Mouse (Mus musculus) midbrain, embryonic 10.5 days (tissue): Measurements from ENCODE around the gene Gm10803. TPM values are rescaled to one million over a fixed set of nuclear protein-coding genes. Genes with fewer than 3 reads are reported as not detected.

ENCODE experiments used
- DNase-seq: peaks from one replicate; pipeline ENCODE4 v3.0.0-alpha.2; 2017; ENCODE audit warnings: low spot score
- H3K27ac ChIP-seq: fragments of 300-500 bp; sonication (generic); replicated peaks from 2 replicates; pipeline ENCODE4 v1.5.1; 2016; ENCODE audit warnings: mild to moderate bottlenecking
- H3K27me3 ChIP-seq: fragments of 300-500 bp; sonication (generic); 2 replicates; pipeline ENCODE4 v1.6.1; 2016; ENCODE audit warnings: low read depth, mild to moderate bottlenecking; ENCODE audit not compliant: poor library complexity, severe bottlenecking
- H3K36me3 ChIP-seq: fragments of 300-500 bp; sonication (generic); 2 replicates; pipeline ENCODE4 v1.6.1; 2016; ENCODE audit warnings: mild to moderate bottlenecking, moderate library complexity
- H3K4me1 ChIP-seq: fragments of 300-500 bp; sonication (generic); 2 replicates; pipeline ENCODE4 v1.6.1; 2016
- H3K4me3 ChIP-seq: fragments of 300-500 bp; sonication (generic); 2 replicates; pipeline ENCODE4 v1.5.1; 2016; ENCODE audit warnings: mild to moderate bottlenecking, moderate library complexity
- H3K9me3 ChIP-seq: fragments of 300-500 bp; sonication (generic); replicated peaks from 2 replicates; pipeline ENCODE4 v1.6.1; 2016; ENCODE audit warnings: mild to moderate bottlenecking
- WGBS: fragments of 180-500 bp; shearing (Covaris S2); methylation state at CpG from one replicate; pipeline ENCODE4 v1.1.7; 2016; 5-methylcytosine and 5-hydroxymethylcytosine counted together
- polyA plus RNA-seq: library from polyadenylated mRNA; unstranded; fragments of >200 nt; fragmentation: Nextera tagmentation; extraction: Ambion mirVana; gene quantifications from 2 replicates; pipeline ENCODE4 v1.2.1, GENCODE M21; 2016

The Gm10803 gene
- polyA plus RNA-seq, 1 experiment from 2014 or later, result not detected

DNA sequence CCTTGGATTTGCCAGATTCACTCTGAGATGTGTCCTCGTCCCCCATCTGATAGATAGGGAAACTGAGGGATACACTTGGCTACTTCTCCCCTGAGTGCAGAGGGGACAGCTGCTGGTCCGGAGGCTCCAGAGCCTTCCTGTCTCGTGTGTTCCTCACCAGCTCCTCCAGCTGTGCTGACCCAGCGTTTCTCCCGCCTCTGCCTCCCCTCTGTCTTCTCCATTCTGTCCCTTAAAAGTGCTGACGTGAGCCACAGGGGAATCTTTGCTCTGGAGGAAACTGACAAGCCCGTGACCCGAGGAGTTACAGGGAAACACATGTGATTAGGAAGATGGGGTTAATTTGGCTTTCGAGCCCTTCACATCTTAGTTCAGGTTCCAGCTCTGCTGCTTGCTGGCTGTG, 39.4 kb downstream of the Gm10803 start:
- H3K27me3 ChIP-seq, result peaks cover 65% of the 10 kb centered on the region
- no peak for DNase-seq
- H3K36me3 ChIP-seq, result no peaks in the 10 kb centered on the region
- H3K4me3 ChIP-seq, result no peak overlapping the region
- 59% methylated on average over 9 of the region's 9 CpGs for WGBS
- H3K27ac ChIP-seq, result no peak overlapping the region
- peaks cover 12% of the 10 kb centered on the region for H3K4me1 ChIP-seq
- no peaks in the 10 kb centered on the region for H3K9me3 ChIP-seq

DNA sequence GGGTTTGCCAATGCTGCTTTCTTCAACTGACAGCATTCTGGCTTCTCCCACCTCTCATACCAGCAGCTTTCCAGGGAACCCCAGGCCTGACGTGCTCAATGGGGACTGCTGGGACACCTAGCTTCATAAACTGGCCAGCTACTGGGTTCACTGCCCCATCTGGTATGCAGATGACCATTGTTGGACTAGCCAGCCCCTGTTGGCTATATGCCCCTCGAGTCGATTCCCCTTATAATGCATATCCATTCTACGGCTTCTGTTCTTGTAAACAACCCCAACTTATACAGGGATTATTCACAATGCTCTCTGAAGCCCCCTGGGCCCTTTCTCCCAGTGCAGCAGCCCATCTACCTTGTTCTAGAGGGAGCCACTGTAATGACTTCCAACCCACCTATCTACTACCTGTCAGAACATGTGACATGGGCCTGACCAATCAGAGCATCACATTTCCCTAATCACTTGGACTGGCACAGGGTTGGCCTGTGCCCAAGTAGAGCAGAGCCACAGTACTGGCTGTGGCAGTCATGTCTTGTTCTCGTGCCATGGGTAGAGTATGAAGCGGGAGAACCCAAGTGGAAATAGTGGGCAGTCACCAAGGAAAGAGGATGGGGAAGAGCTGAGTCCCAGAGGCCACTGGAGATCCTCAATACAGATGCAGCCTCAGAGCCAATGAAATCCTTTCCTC, 44.4 kb downstream of the Gm10803 start:
- WGBS, result 87% methylated on average over 6 of the region's 6 CpGs
- no peak overlapping the region for H3K27ac ChIP-seq
- peaks cover 18% of the 10 kb centered on the region for H3K27me3 ChIP-seq
- no peaks in the 10 kb centered on the region for H3K9me3 ChIP-seq
- no peak overlapping the region for H3K4me3 ChIP-seq
- no peaks in the 10 kb centered on the region for H3K36me3 ChIP-seq
- H3K4me1 ChIP-seq, result peaks cover 1% of the 10 kb centered on the region
- no peak for DNase-seq

DNA sequence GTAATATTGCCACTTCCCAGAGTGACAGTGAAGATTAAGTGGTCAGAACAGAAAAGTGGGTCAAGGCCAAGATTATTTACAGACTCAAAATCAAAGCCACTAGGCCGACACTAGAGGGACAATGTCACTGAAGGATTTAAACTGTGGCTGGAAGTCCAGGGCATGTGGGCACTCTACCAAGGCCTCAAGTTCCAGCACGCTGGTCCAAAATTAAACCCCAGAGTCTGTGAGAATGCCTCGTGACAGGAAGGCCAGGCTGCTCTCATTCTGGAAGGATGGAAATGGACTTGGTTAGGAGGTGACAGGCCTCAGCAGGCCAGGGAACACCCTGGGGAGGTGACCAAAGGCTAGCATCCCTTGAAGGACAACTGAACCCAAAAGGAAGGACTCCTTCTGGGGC, 48.4 kb downstream of the Gm10803 start:
- WGBS, result 85% methylated on average over 3 of the region's 3 CpGs
- no peak for DNase-seq

DNA sequence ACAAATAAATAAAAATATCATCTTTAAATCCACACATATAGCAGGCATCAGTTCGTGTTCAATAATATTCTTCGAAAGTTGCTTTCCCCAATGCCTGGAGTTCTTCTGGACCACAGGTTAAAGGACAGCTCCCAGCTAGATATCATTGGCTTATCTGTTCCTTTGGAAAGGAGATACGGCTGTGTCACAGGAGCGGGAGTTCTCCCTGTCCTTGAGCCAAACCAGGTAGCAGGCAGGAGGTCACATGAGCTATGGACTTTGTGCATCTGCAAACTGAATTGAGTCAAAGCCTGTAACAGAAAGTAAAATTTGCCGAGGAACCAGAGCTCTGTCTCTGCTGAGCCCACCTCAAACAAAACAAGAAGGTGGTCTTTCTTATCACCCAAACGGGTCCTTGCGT, 52.7 kb downstream of the Gm10803 start:
- Histone ChIP-seq H3K27me3 (peaks cover 34% of the 10 kb centered on the region), H3K9me3 (no peaks in the 10 kb centered on the region), H3K36me3 (no peaks in the 10 kb centered on the region), H3K4me1 (peaks cover 34% of the 10 kb centered on the region), H3K27ac (no peak overlapping the region), H3K4me3 (no peak overlapping the region)
- no peak for DNase-seq
- WGBS, result 87% methylated on average over 7 of the region's 7 CpGs

More for the DNA sequence above, 48.4 kb downstream of the Gm10803 start:
- peaks cover 3% of the 10 kb centered on the region; the same call in 1 of the 2 replicates for H3K4me1 ChIP-seq
- H3K27ac ChIP-seq, result no peak overlapping the region
- H3K9me3 ChIP-seq, result no peaks in the 10 kb centered on the region
- peaks cover 8% of the 10 kb centered on the region for H3K27me3 ChIP-seq
- no peaks in the 10 kb centered on the region for H3K36me3 ChIP-seq
- no peak overlapping the region for H3K4me3 ChIP-seq

Other genes starting within 250 kb of the Gm10803 start
- 45.0 and 48.4 TPM in 2 replicates for gene Tspan18, start 226.1 kb upstream of the Gm10803 start, polyA plus RNA-seq
- gene Cd82, start 97.4 kb upstream of the Gm10803 start, polyA plus RNA-seq, result 5.1 and 5.9 TPM in 2 replicates
- 6.5 and 6.7 TPM in 2 replicates for gene Alx4, start 81.8 kb downstream of the Gm10803 start, polyA plus RNA-seq